Mouse (Mus musculus): ENCODE measurements around the gene D8Ertd738e. TPM values are rescaled to one million over a fixed set of nuclear protein-coding genes. Genes with fewer than 3 reads are reported as not detected.

D8Ertd738e gene
- polyA plus RNA-seq, 1 experiment from 2014 or later: 358 TPM

- Histone ChIP-seq H3K36me3 (ENCODE audit: control insufficient read depth, insufficient read depth, low read length) (peaks cover 60% of the 10 kb centered on the region), H3K9me3 (ENCODE audit: control insufficient read depth, low read depth, low read length) (no peaks in the 10 kb centered on the region), H3K9ac (replicated peaks; ENCODE audit: low read depth, low read length) (no peak overlapping the region), H3K4me1 (ENCODE audit: control insufficient read depth, insufficient read depth, low read length) (peaks cover 9% of the 10 kb centered on the region; the same call in 1 of the 2 replicates), H3K27me3 (ENCODE audit: control insufficient read depth, insufficient read depth, low read length) (no peaks in the 10 kb centered on the region), H3K27ac (ENCODE audit: low read length) (no peak overlapping the region), H3K4me2 (replicated peaks; ENCODE audit: low read depth, low read length) (no peak overlapping the region), H3K4me3 (ENCODE audit: low read depth, low read length) (no peak overlapping the region)
- peak; percentile 67 for ATAC-seq (ENCODE audit: insufficient number of reproducible peaks, insufficient read depth, low FRiP score, low read depth)
- 59% methylated on average over 34 of the region's 34 CpGs for WGBS
Observed at GRCm38 (mm10) chr8:84210167-84210791, 39.2 kb downstream of the D8Ertd738e start.

- Histone ChIP-seq H3K27ac (ENCODE audit: low read length) (peak overlapping the region; percentile 55), H3K36me3 (ENCODE audit: control insufficient read depth, insufficient read depth, low read length) (peaks cover 50% of the 10 kb centered on the region), H3K9ac (replicated peaks; ENCODE audit: low read depth, low read length) (no peak overlapping the region), H3K4me1 (ENCODE audit: control insufficient read depth, insufficient read depth, low read length) (peaks cover 14% of the 10 kb centered on the region; the same call in 1 of the 2 replicates), H3K9me3 (ENCODE audit: control insufficient read depth, low read depth, low read length) (no peaks in the 10 kb centered on the region), H3K4me3 (ENCODE audit: low read depth, low read length) (no peak overlapping the region), H3K27me3 (ENCODE audit: control insufficient read depth, insufficient read depth, low read length) (no peaks in the 10 kb centered on the region), H3K4me2 (replicated peaks; ENCODE audit: low read depth, low read length) (no peak overlapping the region)
- WGBS: 63% methylated on average over 17 of the region's 17 CpGs
- no peak for ATAC-seq (ENCODE audit: insufficient number of reproducible peaks, insufficient read depth, low FRiP score, low read depth)
Observed at GRCm38 (mm10) chr8:84208381-84209380, 40.8 kb downstream of the D8Ertd738e start.

DNA sequence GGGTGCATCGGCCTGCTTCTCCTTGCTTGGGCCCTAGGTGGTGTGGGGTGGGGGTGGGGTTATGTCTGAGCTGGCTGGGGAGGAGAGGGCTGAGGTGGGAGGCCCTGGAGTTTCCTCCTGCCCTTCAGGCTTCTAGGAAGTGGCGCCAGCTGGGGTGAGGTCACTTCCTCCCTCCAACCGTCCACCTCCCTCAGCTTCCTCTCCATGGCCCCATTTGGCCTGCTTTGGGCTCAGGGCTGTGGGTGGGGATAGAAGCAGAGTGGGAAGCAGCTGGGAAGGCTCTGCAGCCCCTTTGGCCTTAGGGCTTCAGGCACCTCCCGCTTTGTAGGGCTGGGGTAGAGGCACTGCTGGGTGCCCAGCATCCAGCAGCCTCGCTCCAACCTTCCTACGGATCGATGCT, 41.7 kb downstream of the D8Ertd738e start:
- Histone ChIP-seq H3K4me1 (ENCODE audit: control insufficient read depth, insufficient read depth, low read length) (peaks cover 20% of the 10 kb centered on the region; the same call in 1 of the 2 replicates), H3K4me2 (replicated peaks; ENCODE audit: low read depth, low read length) (0 out of 2 replicates have a peak overlapping the region, but pooled peaks have one; percentile 14), H3K9ac (replicated peaks; ENCODE audit: low read depth, low read length) (no peak overlapping the region; the same call in 1 of the 2 replicates), H3K27ac (ENCODE audit: low read length) (peak overlapping the region; percentile 55), H3K4me3 (ENCODE audit: low read depth, low read length) (no peak overlapping the region), H3K36me3 (ENCODE audit: control insufficient read depth, insufficient read depth, low read length) (peaks cover 43% of the 10 kb centered on the region), H3K9me3 (ENCODE audit: control insufficient read depth, low read depth, low read length) (no peaks in the 10 kb centered on the region), H3K27me3 (ENCODE audit: control insufficient read depth, insufficient read depth, low read length) (no peaks in the 10 kb centered on the region)
- no peak for ATAC-seq (ENCODE audit: insufficient number of reproducible peaks, insufficient read depth, low FRiP score, low read depth)
- 48% methylated on average over 7 of the region's 7 CpGs for WGBS

DNA sequence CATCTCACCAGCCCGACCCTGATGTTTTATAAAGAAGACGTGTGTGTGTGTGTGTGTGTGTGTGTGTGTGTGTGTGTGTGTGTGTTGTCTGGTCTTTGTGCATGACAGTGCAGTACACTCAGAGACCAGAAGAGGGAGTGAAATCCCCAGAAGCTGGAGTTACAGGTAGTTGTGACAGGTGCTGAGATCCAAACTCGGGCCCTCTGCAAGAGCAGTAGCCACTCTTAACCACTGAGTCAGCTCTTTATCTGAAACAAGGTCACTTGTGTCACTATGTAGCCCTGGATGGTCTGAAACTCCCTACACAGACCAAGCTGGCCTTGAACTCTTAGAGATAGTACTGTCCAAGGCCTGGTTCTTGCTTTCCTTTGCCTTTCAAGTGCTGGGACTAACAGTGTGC, 42.9 kb downstream of the D8Ertd738e start:
- Histone ChIP-seq H3K9ac (replicated peaks; ENCODE audit: low read depth, low read length) (no peak overlapping the region), H3K27ac (ENCODE audit: low read length) (no peak overlapping the region), H3K4me3 (ENCODE audit: low read depth, low read length) (no peak overlapping the region), H3K9me3 (ENCODE audit: control insufficient read depth, low read depth, low read length) (no peaks in the 10 kb centered on the region), H3K4me2 (replicated peaks; ENCODE audit: low read depth, low read length) (no peak overlapping the region), H3K4me1 (ENCODE audit: control insufficient read depth, insufficient read depth, low read length) (peaks cover 31% of the 10 kb centered on the region), H3K27me3 (ENCODE audit: control insufficient read depth, insufficient read depth, low read length) (no peaks in the 10 kb centered on the region), H3K36me3 (ENCODE audit: control insufficient read depth, insufficient read depth, low read length) (peaks cover 37% of the 10 kb centered on the region)
- no peak for ATAC-seq (ENCODE audit: insufficient number of reproducible peaks, insufficient read depth, low FRiP score, low read depth)
- 87% methylated on average over 3 of the region's 3 CpGs for WGBS

GRCm38 (mm10) chr8:84205073-84205472, 44.4 kb downstream of the D8Ertd738e start:
- Histone ChIP-seq H3K27ac (ENCODE audit: low read length) (no peak overlapping the region), H3K9me3 (ENCODE audit: control insufficient read depth, low read depth, low read length) (no peaks in the 10 kb centered on the region)
- 92% methylated on average over 5 of the region's 5 CpGs for WGBS

GRCm38 (mm10) chr8:84203975-84204772, 45.3 kb downstream of the D8Ertd738e start:
- Histone ChIP-seq H3K36me3 (ENCODE audit: control insufficient read depth, insufficient read depth, low read length) (peaks cover 23% of the 10 kb centered on the region), H3K4me2 (replicated peaks; ENCODE audit: low read depth, low read length) (peak overlapping the region; percentile 97), H3K27me3 (ENCODE audit: control insufficient read depth, insufficient read depth, low read length) (no peaks in the 10 kb centered on the region), H3K9me3 (ENCODE audit: control insufficient read depth, low read depth, low read length) (no peaks in the 10 kb centered on the region), H3K9ac (replicated peaks; ENCODE audit: low read depth, low read length) (peak overlapping the region; percentile 58), H3K27ac (ENCODE audit: low read length) (peak overlapping the region; percentile 84), H3K4me1 (ENCODE audit: control insufficient read depth, insufficient read depth, low read length) (peaks cover 49% of the 10 kb centered on the region), H3K4me3 (ENCODE audit: low read depth, low read length) (peak overlapping the region; percentile 72)
- ATAC-seq (ENCODE audit: insufficient number of reproducible peaks, insufficient read depth, low FRiP score, low read depth): no peak; the same call in 1 of the 2 replicates
- WGBS: 47% methylated on average over 13 of the region's 13 CpGs

More at GRCm38 (mm10) chr8:84205073-84205472, 44.4 kb downstream of the D8Ertd738e start:
- H3K4me3 ChIP-seq (ENCODE audit: low read depth, low read length): no peak overlapping the region
- no peak for ATAC-seq (ENCODE audit: insufficient number of reproducible peaks, insufficient read depth, low FRiP score, low read depth)
- no peak overlapping the region for H3K4me2 ChIP-seq (replicated peaks; ENCODE audit: low read depth, low read length)
- peaks cover 27% of the 10 kb centered on the region for H3K36me3 ChIP-seq (ENCODE audit: control insufficient read depth, insufficient read depth, low read length)
- H3K27me3 ChIP-seq (ENCODE audit: control insufficient read depth, insufficient read depth, low read length): no peaks in the 10 kb centered on the region
- no peak overlapping the region for H3K9ac ChIP-seq (replicated peaks; ENCODE audit: low read depth, low read length)
- peaks cover 40% of the 10 kb centered on the region for H3K4me1 ChIP-seq (ENCODE audit: control insufficient read depth, insufficient read depth, low read length)

DNA sequence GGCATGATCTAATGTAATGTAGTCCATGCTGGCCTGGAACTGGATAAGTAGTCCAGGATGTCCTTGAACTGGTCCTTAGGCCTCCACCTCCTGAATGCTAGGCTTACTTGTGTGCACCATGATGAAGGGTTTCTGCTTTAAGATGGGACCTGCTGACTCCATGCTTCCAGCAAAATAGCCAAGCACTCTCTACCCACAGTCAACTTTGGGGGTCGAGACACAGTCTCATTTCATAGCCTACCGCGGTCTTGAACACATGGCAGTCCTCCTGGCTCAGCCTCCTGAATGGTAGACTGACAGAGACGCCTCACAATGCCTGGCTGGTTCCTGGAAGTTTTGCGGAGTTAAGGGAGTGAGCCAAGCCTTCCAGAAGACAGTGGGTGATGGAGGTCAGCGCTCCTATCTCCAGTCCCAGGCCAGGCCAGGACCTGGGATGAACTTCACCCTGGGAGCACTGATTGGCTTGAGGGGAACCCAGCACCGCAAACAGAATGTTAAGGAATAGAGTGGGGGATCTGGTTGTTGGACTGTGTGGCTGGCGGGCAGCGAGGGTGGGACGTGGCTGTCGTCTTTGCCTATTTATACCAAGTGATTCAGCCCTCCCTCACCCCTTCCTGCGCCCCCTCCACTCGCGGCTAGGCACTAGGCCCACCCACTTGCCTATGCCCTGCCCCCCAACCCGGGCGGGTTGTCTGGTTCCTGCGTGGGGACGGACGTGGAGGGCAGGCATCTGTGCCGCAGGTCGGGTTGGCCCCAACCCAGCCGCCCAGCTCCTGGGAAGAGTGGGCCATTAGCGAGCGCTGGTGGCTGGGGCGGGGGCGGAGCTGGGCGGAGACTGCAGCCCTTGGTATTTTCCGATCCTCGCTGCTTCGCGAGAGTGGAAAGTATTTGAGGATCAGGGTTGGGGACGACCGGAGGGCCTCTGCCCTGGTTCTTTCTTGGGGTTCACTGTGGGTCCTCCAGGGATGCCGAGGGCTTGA, 46.3 kb downstream of the D8Ertd738e start:
- Histone ChIP-seq H3K4me3 (ENCODE audit: low read depth, low read length) (peak overlapping the region; percentile 72), H3K27me3 (ENCODE audit: control insufficient read depth, insufficient read depth, low read length) (no peaks in the 10 kb centered on the region), H3K9ac (replicated peaks; ENCODE audit: low read depth, low read length) (peak overlapping the region; percentile 58), H3K9me3 (ENCODE audit: control insufficient read depth, low read depth, low read length) (no peaks in the 10 kb centered on the region), H3K4me1 (ENCODE audit: control insufficient read depth, insufficient read depth, low read length) (peaks cover 58% of the 10 kb centered on the region), H3K27ac (ENCODE audit: low read length) (peak overlapping the region; percentile 84), H3K4me2 (replicated peaks; ENCODE audit: low read depth, low read length) (peak overlapping the region; percentile 97), H3K36me3 (ENCODE audit: control insufficient read depth, insufficient read depth, low read length) (peaks cover 15% of the 10 kb centered on the region)
- 9% methylated on average over 34 of the region's 34 CpGs for WGBS
- ATAC-seq (ENCODE audit: insufficient number of reproducible peaks, insufficient read depth, low FRiP score, low read depth): peak; percentile 38

All from stomach, embryonic 14.5 days (tissue).